Mouse (Mus musculus) kidney, embryonic 16.5 days (tissue): ENCODE data around the gene Tfdp2. TPM values are rescaled to one million over a fixed set of nuclear protein-coding genes. Genes with fewer than 3 reads are reported as not detected.

Experiments used
- ATAC-seq: fragments of 200-750 bp; cut with Nextera tagmentation; 2 replicates; pipeline ENCODE4 v1.8.0; 2017; ENCODE audit warnings: moderate TSS enrichment; ENCODE audit not compliant: low FRiP score, low TSS enrichment
- H3K27ac ChIP-seq: fragments of 300-500 bp; sonication (generic); 2 replicates; pipeline ENCODE4 v1.5.1; 2014; ENCODE audit warnings: low read length
- H3K27me3 ChIP-seq: fragments of 300-500 bp; sonication (generic); 2 replicates; pipeline ENCODE4 v1.6.1; 2014; ENCODE audit warnings: low read length, control low read depth, mixed read lengths; ENCODE audit not compliant: insufficient read depth
- H3K36me3 ChIP-seq: fragments of 300-500 bp; sonication (generic); 2 replicates; pipeline ENCODE4 v1.6.1; 2014; ENCODE audit warnings: low read length, control low read depth, mixed read lengths; ENCODE audit not compliant: insufficient read depth
- H3K4me1 ChIP-seq: fragments of 300-500 bp; sonication (generic); 2 replicates; pipeline ENCODE4 v1.6.1; 2014; ENCODE audit warnings: low read length, control low read depth, mixed read lengths; ENCODE audit not compliant: insufficient read depth
- H3K4me2 ChIP-seq: fragments of 300-500 bp; sonication (generic); replicated peaks from 2 replicates; pipeline ENCODE4 v1.6.1; 2014; ENCODE audit warnings: low read depth, low read length
- H3K4me3 ChIP-seq: fragments of 300-500 bp; sonication (generic); 2 replicates; pipeline ENCODE4 v1.5.1; 2014; ENCODE audit warnings: mild to moderate bottlenecking, low read length
- H3K9ac ChIP-seq: fragments of 300-500 bp; sonication (generic); replicated peaks from 2 replicates; pipeline ENCODE4 v1.6.1; 2014; ENCODE audit warnings: low read length
- H3K9me3 ChIP-seq: fragments of 300-500 bp; sonication (generic); 2 replicates; pipeline ENCODE4 v1.6.1; 2016; ENCODE audit warnings: low read length, control low read depth
- WGBS: fragments of 180-500 bp; shearing (Covaris S2); extraction: QIAGEN DNeasy Blood & Tissue Kit; methylation state at CpG from one replicate; pipeline ENCODE4 v1.1.7; 2014; 5-methylcytosine and 5-hydroxymethylcytosine counted together
- polyA plus RNA-seq: library from polyadenylated mRNA; unstranded; fragments of >200 nt; fragmentation: Nextera tagmentation; extraction: Ambion mirVana; gene quantifications from 2 replicates; pipeline ENCODE4 v1.2.1, GENCODE M21; 2015

The Tfdp2 gene
- polyA plus RNA-seq, 1 experiment from 2014 or later = 44.8 TPM

DNA sequence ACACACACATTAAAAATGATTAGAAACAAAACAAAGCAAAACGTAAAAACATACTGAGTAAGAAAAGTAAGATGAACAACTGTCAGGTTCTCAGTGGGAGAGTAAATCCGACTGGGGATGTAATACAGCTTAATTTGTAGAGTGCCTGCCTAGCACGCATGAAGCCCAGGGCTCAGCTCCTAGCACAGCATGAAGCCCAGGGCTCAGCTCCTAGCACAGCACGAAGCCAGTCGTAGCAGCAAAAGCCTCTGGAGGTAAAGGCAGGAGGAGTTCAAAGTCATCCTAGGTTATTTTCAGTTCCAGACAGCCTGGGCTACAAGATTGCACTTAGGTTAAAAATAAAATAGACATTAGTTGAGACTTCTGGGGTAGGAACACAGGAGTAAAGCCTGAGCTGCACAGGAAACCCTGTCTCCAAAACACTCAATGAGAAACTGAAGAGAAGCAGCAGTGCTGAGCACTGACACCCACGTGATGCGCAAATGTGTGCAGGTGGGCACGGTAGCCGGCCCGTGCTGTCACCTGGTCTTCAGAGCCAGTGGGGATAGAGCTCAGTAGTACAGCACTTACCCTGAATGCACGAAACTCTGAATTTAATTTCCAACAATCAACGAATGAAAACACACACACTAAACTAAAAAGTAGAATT, 157.2 kb downstream of the Tfdp2 start:
- H3K4me2 ChIP-seq = no peak overlapping the region
- H3K9ac ChIP-seq = no peak overlapping the region
- no peaks in the 10 kb centered on the region for H3K27me3 ChIP-seq
- H3K27ac ChIP-seq = no peak overlapping the region
- H3K9me3 ChIP-seq = no peaks in the 10 kb centered on the region
- peaks cover 3% of the 10 kb centered on the region; the same call in 1 of the 2 replicates for H3K4me1 ChIP-seq
- no peak for ATAC-seq
- H3K4me3 ChIP-seq = no peak overlapping the region
- 85% methylated on average over 12 of the region's 12 CpGs for WGBS
- H3K36me3 ChIP-seq = peaks cover 2% of the 10 kb centered on the region; the same call in 1 of the 2 replicates

DNA sequence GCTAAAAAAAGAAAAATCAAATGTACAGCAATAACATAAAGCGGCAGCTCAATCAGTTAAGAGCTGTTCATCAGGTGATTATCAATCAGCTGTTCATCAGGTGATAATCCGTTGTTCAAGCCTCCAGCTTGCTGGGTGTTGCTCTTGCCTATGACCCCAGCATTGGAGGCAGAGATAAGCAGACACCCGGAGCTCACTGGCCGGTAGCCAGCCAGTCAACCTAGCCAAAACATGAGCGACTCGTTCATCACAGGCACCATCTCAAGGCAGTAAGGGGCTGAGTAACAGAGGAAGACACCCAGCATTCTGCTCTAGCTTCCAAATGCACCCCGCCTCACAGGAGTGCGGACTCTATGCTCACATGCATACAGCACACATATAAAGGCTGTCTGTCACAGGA, 157.7 kb downstream of the Tfdp2 start:
- no peaks in the 10 kb centered on the region for H3K9me3 ChIP-seq
- H3K4me2 ChIP-seq = no peak overlapping the region
- H3K9ac ChIP-seq = no peak overlapping the region
- H3K36me3 ChIP-seq = peaks cover 2% of the 10 kb centered on the region; the same call in 1 of the 2 replicates
- H3K27ac ChIP-seq = no peak overlapping the region
- ATAC-seq = no peak
- no peak overlapping the region for H3K4me3 ChIP-seq
- no peaks in the 10 kb centered on the region for H3K27me3 ChIP-seq
- H3K4me1 ChIP-seq = peaks cover 3% of the 10 kb centered on the region; the same call in 1 of the 2 replicates
- WGBS = 69% methylated on average over 8 of the region's 8 CpGs

DNA sequence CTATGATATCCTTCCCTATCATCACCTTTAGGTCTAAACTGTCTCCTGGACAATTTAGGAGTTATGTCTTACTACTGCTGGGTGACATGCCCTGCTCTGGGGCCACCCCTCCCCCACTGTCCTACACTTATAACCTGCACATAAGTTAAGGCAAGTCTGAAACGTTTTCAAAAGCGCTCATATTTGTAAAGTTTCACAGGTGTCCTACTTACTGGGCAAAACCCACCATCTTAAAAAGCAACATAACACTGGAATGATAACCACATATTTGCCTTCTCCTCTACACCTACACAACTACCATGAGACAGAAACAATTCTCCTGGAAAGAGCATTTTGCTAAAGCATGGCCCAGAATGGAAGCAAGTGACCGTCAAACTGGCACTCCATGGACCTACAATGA, 164.0 kb downstream of the Tfdp2 start:
- WGBS = 90% methylated on average over 3 of the region's 3 CpGs
- peaks cover 19% of the 10 kb centered on the region for H3K4me1 ChIP-seq
- no peak for ATAC-seq

DNA sequence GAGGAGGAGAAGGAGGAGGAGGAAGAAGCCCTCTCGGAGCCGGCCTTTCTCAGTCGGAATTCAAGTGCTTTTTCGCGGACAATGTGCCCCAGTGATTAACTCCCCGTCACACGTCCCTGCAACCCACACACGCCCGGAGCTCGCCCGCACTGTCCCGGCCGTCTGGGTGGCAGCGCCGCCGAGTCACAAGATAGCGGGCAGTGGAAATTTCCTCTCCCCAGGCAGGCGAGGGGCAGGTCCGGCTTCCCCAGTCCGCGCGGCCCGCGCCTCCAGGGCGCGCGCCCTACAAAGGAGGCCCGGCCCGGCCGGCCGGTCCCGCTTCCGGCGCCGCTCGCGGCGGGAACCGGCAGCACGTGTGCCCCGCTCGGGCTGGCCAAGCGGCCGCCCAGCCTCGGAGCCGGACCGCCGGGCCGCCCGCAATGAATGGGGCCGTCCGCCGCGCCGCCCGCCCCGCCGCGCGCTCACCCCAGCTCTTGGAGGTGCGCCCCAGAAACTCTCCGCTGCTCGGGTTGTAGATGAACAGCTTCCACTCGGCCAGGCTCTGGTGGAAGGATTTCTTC, 167.6 kb downstream of the Tfdp2 start:
- no peaks in the 10 kb centered on the region for H3K27me3 ChIP-seq
- H3K36me3 ChIP-seq = no peaks in the 10 kb centered on the region
- peak overlapping the region; percentile 94 for H3K27ac ChIP-seq
- peak overlapping the region; percentile 72 for H3K4me3 ChIP-seq
- no peaks in the 10 kb centered on the region for H3K9me3 ChIP-seq
- peaks cover 19% of the 10 kb centered on the region for H3K4me1 ChIP-seq
- peak; percentile 66 for ATAC-seq
- under 1% methylated on average over 60 of the region's 64 CpGs for WGBS
- H3K9ac ChIP-seq = peak overlapping the region; percentile 87
- H3K4me2 ChIP-seq = peak overlapping the region; percentile 64

More for the DNA sequence above, 164.0 kb downstream of the Tfdp2 start:
- Histone ChIP-seq H3K9me3 (no peaks in the 10 kb centered on the region), H3K4me2 (no peak overlapping the region), H3K4me3 (no peak overlapping the region), H3K9ac (no peak overlapping the region), H3K27ac (no peak overlapping the region), H3K36me3 (peaks cover 2% of the 10 kb centered on the region; the same call in 1 of the 2 replicates), H3K27me3 (no peaks in the 10 kb centered on the region)

DNA sequence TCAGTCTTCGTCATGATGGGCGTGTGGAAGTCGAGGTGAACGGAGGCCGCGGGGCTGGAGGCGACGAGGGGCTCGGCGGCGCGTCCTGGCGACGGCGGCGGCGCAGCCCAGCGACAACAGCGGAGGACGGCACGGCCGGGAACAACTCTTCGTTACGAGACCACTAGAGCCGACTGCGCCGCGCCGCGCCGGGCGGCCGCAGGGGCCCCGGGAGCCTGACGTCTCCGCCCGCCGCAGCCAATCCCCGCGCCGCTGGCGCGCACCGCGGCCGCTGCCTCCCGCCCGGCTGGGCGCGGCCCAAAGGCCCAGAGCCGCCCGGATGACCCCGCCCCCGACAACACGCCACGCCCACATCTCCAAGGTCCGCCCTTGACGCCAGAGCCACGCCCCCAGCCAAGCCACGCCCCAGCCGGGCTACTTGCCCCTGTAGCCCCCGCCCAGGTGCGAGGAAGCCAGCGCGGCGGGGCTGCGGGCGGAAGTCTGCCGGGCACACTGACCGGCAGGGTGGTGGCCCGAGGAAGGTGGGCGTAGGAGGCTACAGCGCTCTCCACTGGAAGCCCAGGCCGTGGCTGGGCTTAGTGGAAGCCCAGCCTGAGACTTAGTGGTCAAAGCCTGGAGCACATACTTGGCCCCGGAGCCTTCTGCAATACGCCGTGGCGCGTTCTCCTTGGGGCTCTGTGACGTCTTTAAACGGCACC, 168.2 kb downstream of the Tfdp2 start, which contains the start of gene Atp1b3:
Gene Atp1b3, minus strand, starts transcription at position 302 of the 698 bp plus-strand sequence.
- WGBS = under 1% methylated on average over 60 of the region's 81 CpGs
- Histone ChIP-seq H3K4me3 (peak within 1 kb of the TSS; percentile 72), H3K9ac (peak within 1 kb of the TSS; percentile 87), H3K4me1 (peaks cover 19% of the 10 kb centered on the region), H3K36me3 (no peaks in the 10 kb centered on the region), H3K9me3 (no peaks in the 10 kb centered on the region), H3K27me3 (no peaks in the 10 kb centered on the region), H3K27ac (peak within 1 kb of the TSS; percentile 94), H3K4me2 (peak within 1 kb of the TSS; percentile 64)
- ATAC-seq = peak; percentile 98

DNA sequence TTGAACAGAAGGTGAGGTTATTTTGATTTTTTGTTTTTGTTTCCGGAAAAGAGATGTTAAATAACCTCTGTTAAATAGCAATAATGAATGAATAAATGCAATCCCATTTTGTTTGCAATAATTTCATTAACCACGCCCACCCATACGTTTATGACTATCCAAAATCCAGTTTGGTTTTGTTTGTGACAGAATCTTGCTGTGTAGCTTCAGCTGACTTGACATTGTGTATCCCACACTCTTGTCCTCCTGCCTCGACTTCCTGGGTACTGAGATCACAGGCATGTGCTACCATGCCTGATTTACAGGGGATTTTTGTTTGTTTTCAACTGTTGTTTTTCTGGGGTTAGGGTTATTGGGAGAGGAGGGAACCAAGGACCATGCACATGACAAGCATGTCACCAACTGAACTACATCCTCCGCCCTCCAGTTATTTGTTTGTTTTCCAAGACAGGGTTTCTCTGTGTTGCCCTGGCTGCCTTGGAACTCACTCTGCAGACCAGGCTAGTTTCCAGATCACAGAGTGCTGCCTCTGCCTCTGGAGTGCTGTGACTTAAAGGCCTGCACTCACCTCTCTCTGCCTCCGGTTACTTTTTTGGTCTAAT, 169.3 kb downstream of the Tfdp2 start:
- no peaks in the 10 kb centered on the region for H3K27me3 ChIP-seq
- peaks cover 19% of the 10 kb centered on the region for H3K4me1 ChIP-seq
- no peak for ATAC-seq
- WGBS = 65% methylated on average over 6 of the region's 6 CpGs
- H3K4me3 ChIP-seq = no peak overlapping the region
- no peak overlapping the region for H3K4me2 ChIP-seq
- H3K36me3 ChIP-seq = no peaks in the 10 kb centered on the region
- H3K9ac ChIP-seq = no peak overlapping the region
- no peak overlapping the region for H3K27ac ChIP-seq
- H3K9me3 ChIP-seq = no peaks in the 10 kb centered on the region

DNA sequence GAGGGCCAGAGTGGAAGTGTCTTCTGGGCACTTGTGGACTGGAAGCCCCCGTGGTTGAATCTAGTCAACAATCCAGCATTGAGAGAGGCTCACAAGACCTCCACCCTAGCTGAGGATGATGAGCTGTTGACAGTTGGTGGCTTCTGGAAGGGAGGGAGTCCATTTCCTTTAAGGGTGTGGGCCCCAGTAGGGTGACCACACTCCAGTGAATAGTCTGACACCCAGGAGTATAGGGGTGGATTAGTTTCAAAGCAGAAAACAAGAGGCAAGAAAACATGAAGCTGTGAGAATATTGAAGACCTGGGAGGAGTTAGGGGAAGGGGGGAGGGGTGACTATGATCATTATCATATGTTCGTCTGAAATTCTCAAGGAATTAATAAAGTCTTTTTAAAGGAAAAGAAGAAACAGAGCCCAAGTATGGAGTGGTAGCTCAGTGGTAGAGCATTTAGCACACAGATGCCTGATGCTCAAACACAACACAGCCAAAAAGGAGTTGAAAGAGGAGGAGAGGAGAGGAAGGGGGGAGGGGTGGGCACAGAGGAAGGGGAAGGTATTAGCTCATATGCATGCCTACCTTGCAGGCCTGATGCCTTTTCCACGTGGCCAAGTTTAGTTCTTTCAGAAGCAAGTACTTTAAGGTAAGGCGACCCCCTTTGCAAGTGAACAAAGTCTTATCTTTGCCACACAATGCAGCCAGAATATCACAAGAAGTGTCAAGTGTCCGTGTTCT, 173.7 kb downstream of the Tfdp2 start:
- H3K4me2 ChIP-seq = no peak overlapping the region
- H3K27me3 ChIP-seq = no peaks in the 10 kb centered on the region
- ATAC-seq = no peak
- H3K9me3 ChIP-seq = no peaks in the 10 kb centered on the region
- 62% methylated on average over 5 of the region's 5 CpGs for WGBS
- H3K9ac ChIP-seq = no peak overlapping the region
- H3K27ac ChIP-seq = no peak overlapping the region
- H3K36me3 ChIP-seq = no peaks in the 10 kb centered on the region
- no peak overlapping the region for H3K4me3 ChIP-seq
- no peaks in the 10 kb centered on the region for H3K4me1 ChIP-seq

DNA sequence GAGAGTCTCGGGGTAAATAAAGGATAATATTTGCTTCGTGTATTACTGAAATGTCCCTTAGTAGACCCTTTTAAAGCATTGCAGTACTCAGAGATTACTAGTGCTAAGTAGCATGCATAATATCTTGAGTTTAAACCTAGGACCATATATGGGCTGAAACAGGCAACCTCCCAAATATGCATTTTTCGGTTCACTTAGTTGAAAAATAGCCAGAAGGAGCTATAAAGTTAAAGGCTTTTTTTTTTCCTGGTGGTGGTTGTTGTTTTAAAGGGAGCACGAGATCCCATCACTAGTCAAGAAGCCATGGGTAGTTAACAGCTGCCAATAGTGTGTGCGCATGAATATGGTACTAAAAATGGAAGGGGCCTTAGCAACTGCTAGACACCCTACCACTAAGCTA, 175.0 kb downstream of the Tfdp2 start:
- Histone ChIP-seq H3K4me2 (no peak overlapping the region), H3K9ac (no peak overlapping the region), H3K4me1 (no peaks in the 10 kb centered on the region), H3K9me3 (no peaks in the 10 kb centered on the region), H3K27me3 (no peaks in the 10 kb centered on the region), H3K27ac (no peak overlapping the region), H3K36me3 (no peaks in the 10 kb centered on the region), H3K4me3 (no peak overlapping the region)
- ATAC-seq = no peak
- 75% methylated on average over 5 of the region's 5 CpGs for WGBS
